Mouse (Mus musculus) adrenal gland, adult 18-20 months (tissue): ENCODE measurements at regions not wholly inside any gene's neighbourhood (a gene's known extent, or its start where the extent isn't known, plus 50 kb on each side); places are given as distances from the start of the nearest gene placed in this dataset.

Source experiments
- DNase-seq, 2 experiments: peaks; one replicate each; pipeline ENCODE4 v3.0.0; 2021 to 2022; ENCODE audit warnings: low spot score in 2 of 2

DNA sequence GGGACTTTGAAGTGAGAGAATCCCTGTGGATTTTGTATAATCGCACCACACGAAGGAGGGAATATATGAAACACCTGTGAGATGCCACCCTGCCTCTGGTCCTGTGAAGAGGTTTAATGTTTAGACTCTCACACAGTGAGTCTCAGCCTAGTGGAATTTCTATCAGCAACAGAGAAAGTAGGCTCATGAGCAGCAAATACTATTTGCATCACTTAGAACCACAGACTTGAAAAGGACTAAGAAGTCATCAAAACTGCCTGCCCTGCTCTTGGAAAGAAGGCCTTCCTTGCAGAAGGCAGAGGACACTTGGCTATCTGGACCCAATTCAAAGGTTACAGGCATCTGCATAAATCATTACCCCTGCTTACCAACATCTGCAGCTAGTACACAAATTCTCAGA is 662.1 kb upstream of the Nrsn1 start:
- no peak for DNase-seq

- no peak for DNase-seq
Measured at GRCm38 (mm10) chr13:25925685-25926084, 655.4 kb upstream of the Nrsn1 start.

- no peak for DNase-seq
Measured at GRCm38 (mm10) chr13:25899871-25900270, 629.6 kb upstream of the Nrsn1 start.

DNA sequence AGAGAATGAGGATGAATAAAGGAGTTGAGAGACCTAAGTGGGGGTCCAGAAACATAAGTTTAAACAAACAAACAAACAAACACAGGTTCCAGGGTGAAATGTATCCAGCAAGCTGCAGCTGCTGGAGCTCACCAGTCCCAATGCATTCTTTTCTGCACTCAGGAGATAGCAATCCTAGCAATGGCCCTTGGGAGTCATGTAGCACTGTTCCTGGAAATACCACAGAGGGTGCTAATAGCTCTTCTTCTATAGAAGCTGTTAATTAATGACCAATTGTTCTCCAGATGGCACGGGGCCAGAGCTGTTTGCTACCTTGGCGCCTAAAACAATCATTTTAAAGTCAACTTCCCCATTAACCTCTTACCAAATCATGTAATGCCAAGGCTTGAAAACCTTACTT is 622.8 kb upstream of the Nrsn1 start:
- no peak for DNase-seq

- no peak for DNase-seq
Measured at GRCm38 (mm10) chr13:25882818-25883217, 612.5 kb upstream of the Nrsn1 start.

GRCm38 (mm10) chr13:25868923-25869322 is 598.6 kb upstream of the Nrsn1 start:
- no peak for DNase-seq

- no peak for DNase-seq
Measured at GRCm38 (mm10) chr13:25858207-25858606, 587.9 kb upstream of the Nrsn1 start.

- no peak for DNase-seq
Measured at GRCm38 (mm10) chr13:25857569-25857968, 587.3 kb upstream of the Nrsn1 start.

GRCm38 (mm10) chr13:25857096-25857495 is 586.8 kb upstream of the Nrsn1 start:
- DNase-seq, result no peak

- DNase-seq, result no peak
Measured at GRCm38 (mm10) chr13:25856549-25856948, 586.2 kb upstream of the Nrsn1 start.

GRCm38 (mm10) chr13:25848156-25848555 is 577.9 kb upstream of the Nrsn1 start:
- DNase-seq, result no peak

DNA sequence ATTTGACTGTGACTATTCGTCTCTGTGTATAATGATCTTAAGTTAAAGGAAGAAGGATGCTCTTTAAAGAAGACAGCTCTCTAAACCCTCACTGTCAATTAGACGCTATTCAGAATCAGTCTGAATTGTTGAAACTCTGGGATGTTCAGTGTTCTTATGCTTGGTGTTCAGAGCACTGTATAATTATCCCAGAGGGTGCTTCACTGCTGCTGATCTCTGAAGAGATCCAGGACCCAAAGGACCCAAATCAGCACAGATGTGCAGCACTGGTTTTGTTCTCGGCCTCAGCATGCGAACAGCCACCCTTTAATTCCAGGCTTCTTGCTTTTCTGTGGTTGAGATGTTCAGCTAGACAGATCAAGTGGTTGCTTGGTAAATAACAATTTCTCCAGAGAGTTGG is 567.9 kb upstream of the Nrsn1 start:
- no peak for DNase-seq

GRCm38 (mm10) chr13:25829146-25829924 is 559.0 kb upstream of the Nrsn1 start:
- no peak for DNase-seq

- no peak for DNase-seq
Measured at GRCm38 (mm10) chr13:25808564-25809253, 538.4 kb upstream of the Nrsn1 start.

DNA sequence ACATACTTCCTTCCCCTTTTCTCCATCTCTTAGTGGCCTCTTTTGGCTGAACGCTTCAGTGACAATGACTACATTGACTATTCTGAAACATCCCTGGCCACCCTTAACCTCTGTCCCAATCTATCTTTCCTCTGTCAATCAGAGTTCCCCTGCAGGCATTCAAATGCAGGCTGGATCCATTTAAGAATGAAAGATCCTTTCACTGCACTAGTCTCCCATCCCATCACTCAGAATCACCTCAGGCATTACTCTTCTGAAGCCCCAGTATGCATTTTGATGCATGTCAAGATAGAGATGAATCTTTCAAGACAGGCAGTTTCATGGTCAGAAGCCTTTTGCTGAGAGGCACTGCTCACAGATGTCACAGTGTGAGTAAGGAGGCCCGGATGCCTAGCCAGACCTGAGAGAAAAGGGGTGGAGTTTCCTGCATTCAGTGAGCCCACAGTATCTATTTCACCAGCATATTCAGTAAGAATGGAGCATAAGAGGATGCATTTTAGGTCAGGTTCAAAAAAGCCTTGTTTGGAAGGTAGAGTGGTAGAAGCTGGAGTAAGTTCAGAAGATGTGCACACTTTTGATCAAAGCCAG is 523.0 kb upstream of the Nrsn1 start:
- DNase-seq, result no peak

GRCm38 (mm10) chr13:25781161-25781560 is 510.9 kb upstream of the Nrsn1 start:
- no peak for DNase-seq

DNA sequence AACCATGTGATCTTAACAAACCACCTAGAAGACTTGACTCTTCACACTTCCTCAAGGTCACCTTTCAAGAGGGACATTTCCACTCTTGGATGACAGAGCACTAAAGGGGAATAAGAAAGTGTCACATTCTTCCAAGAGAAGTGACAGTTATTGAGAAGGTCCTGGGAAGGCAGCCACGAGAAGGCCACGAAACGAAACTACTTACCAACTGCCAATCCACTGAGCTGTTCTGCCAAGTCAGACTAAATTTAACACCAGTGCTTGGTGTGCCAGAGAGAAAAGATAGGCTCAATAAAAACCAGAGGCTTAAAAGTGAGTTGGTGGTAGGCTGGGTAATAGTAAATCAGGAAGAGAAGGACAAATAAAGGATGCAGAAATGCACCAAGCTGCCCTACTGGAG is 507.4 kb upstream of the Nrsn1 start:
- DNase-seq, result no peak

DNA sequence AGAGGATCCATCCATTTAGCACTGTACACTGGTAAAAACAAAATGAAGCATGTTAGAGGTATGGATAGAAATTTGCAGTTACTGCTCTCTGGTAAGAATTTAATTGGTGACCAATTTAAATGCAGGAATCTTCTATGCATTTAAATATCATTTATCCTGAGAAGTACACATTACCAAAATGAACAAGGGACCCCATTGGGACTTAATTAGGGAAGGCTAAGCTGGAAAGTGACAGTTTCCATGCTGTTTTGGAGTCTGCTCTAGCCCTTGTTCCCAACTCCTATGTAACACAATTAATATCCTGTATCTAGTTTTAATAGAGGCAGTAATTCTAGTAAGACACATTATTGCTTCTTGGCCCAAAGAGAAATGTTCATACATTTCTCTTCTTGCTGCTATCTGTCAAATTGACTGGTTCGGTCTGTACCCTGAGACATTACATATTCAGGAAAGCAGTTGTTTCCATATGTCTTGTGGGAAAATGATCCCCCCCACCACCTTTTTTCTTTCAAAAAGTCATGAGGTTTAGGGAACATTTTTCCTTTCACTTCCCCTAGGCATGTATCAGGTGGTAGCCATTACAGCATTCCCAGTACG is 504.4 kb upstream of the Nrsn1 start:
- DNase-seq, result no peak

GRCm38 (mm10) chr13:25754515-25755105 is 484.3 kb upstream of the Nrsn1 start:
- DNase-seq, result no peak

- no peak for DNase-seq
Measured at GRCm38 (mm10) chr13:25751409-25751777, 481.1 kb upstream of the Nrsn1 start.
